Mouse (Mus musculus) heart, adult 18-20 months (tissue): ENCODE results near the gene Entpd6. TPM values are rescaled to one million over a fixed set of nuclear protein-coding genes. Genes with fewer than 3 reads are reported as not detected.

Experiments
- DNase-seq, 2 experiments: peaks; one replicate each; pipeline ENCODE4 v3.0.0; 2021 to 2022; ENCODE audit warnings: mixed read lengths in 1 of 2
- long read RNA-seq, 2 experiments: library from polyadenylated mRNA; stranded (forward); transcript quantifications; one replicate each; pipeline ENCODE4 v2.0.0; 2021
- total RNA-seq, 2 experiments: library from RNA; stranded (reverse); gene quantifications; 2 replicates each; pipeline ENCODE4 v1.2.3; 2021

Gene Entpd6
- 10 to 100 TPM; 17.6 to 17.8 TPM for total RNA-seq
- long read RNA-seq, experiment 1, transcript Entpd6-201 (14 exons, 2,540 nt): major isoform, 12 of 18 reads
- long read RNA-seq, experiment 1, partial matches to known transcripts: 2 of 18 reads
- long read RNA-seq, experiment 1, other reads (novel, unspliced or antisense): 4 of 18 reads
- long read RNA-seq, experiment 2, transcript Entpd6-201 (14 exons, 2,540 nt): major isoform, 8 of 13 reads
- long read RNA-seq, experiment 2, partial matches to known transcripts: 1 of 13 reads
- long read RNA-seq, experiment 2, other reads (novel, unspliced or antisense): 4 of 13 reads

- DNase-seq: peak; percentile 97
Measured at GRCm38 (mm10) chr2:150748854-150749253, at the start of gene Entpd6. Gene Entpd6, plus strand, starts transcription at chr2:150749042.

GRCm38 (mm10) chr2:150712167-150712674, 36.6 kb upstream of the Entpd6 start:
- DNase-seq: no peak

GRCm38 (mm10) chr2:150735756-150736576, 12.9 kb upstream of the Entpd6 start:
- no peak for DNase-seq

- DNase-seq: no peak
Measured at GRCm38 (mm10) chr2:150737881-150738280, 11.0 kb upstream of the Entpd6 start.

- DNase-seq: no peak
Measured at GRCm38 (mm10) chr2:150740145-150740841, 8.5 kb upstream of the Entpd6 start.

- DNase-seq: no peak
Measured at GRCm38 (mm10) chr2:150741405-150741804, 7.4 kb upstream of the Entpd6 start.

- no peak for DNase-seq
Measured at GRCm38 (mm10) chr2:150745016-150745415, 3.8 kb upstream of the Entpd6 start.

- DNase-seq: peak in 1 of 2 experiments; percentile 32
Measured at GRCm38 (mm10) chr2:150749283-150749682, 441 bp downstream of the Entpd6 start.

- DNase-seq: peak in 1 of 2 experiments; percentile 29
Measured at GRCm38 (mm10) chr2:150750129-150750979, 1.5 kb downstream of the Entpd6 start.

- DNase-seq: no peak
Measured at GRCm38 (mm10) chr2:150755016-150755415, 6.2 kb downstream of the Entpd6 start.

- no peak for DNase-seq
Measured at GRCm38 (mm10) chr2:150761476-150761875, 12.6 kb downstream of the Entpd6 start.

GRCm38 (mm10) chr2:150765619-150766018, 16.8 kb downstream of the Entpd6 start:
- DNase-seq: peak in 1 of 2 experiments; percentile 63

GRCm38 (mm10) chr2:150766083-150766862, 17.4 kb downstream of the Entpd6 start:
- no peak for DNase-seq

GRCm38 (mm10) chr2:150768678-150769077, 19.8 kb downstream of the Entpd6 start:
- DNase-seq: no peak

- DNase-seq: peak; percentile 83 to 84
Measured at GRCm38 (mm10) chr2:150770747-150771146, 21.9 kb downstream of the Entpd6 start.

GRCm38 (mm10) chr2:150771169-150771568, 22.3 kb downstream of the Entpd6 start:
- DNase-seq: no peak

- no peak for DNase-seq
Measured at GRCm38 (mm10) chr2:150771996-150772395, 23.2 kb downstream of the Entpd6 start.

- peak; percentile 63 to 84 for DNase-seq
Measured at GRCm38 (mm10) chr2:150772466-150773119, 23.8 kb downstream of the Entpd6 start.

- no peak for DNase-seq
Measured at GRCm38 (mm10) chr2:150782801-150783200, 34.0 kb downstream of the Entpd6 start.
